Mouse (Mus musculus) small intestine, adult 2 months (tissue): ENCODE results near the gene Bloc1s6.

Experiments
- CTCF ChIP-seq: fragments of 200-500 bp; IDR thresholded peaks from 2 replicates; pipeline ENCODE4 v1.5.1; 2012; ENCODE audit warnings: low read depth, mild to moderate bottlenecking, control low read depth, inconsistent platforms, low read length, moderate library complexity, mixed read lengths; ENCODE audit not compliant: insufficient replicate concordance, insufficient read length; ENCODE audit errors: extremely low read depth
- POLR2A ChIP-seq: fragments of 200-500 bp; IDR thresholded peaks from 2 replicates; pipeline ENCODE4 v1.6.1; 2012; ENCODE audit warnings: low read depth, mild to moderate bottlenecking, control low read depth, inconsistent platforms, low read length, moderate library complexity

- TF ChIP-seq CTCF (no peak), POLR2A (no peak)
Observed at GRCm38 (mm10) chr2:122784701-122785100, 46.4 kb downstream of the Bloc1s6 start.
